13 mouse cellular contexts compared by ENCODE assay signal in the genomic region with DNA sequence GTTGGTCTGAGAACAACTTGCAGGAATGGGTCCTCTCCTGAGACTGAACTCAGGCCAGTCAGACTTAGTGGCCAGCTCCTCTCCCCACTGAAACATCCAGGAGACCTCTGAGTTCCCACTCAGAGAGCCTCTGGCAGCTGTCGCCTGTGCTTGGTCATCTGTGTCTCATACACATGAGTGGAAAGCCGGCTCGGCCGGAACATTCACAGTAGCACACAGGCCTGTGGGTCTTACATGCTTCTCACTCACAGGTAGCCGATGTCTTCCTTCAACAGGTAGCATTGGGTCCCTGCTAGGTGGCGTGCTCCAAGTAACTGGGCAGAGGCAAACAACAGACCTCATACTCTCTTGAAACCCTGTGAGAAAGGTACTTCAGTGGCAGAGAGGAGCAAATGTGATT. TPM values are rescaled to one million over a fixed set of nuclear protein-coding genes. Genes with fewer than 3 reads are reported as not detected.
DNase-seq lines count a peak whose midpoint lies in the region; ATAC-seq and TF ChIP-seq lines count a peak whose summit lies in the region.
"Had no signal": no experiment of that assay in that cellular context is flagged by ENCODE, and none has a peak within 500 bp of the region (broad histone marks: within the 10 kb centered on the region; RNA-seq: fewer than 3 reads in every experiment).

No protein-coding gene starts in this region.

- H3K9ac ChIP-seq in kidney, embryonic 15.5 days, result no peak overlapping the region
- H3K9ac ChIP-seq in embryonic facial prominence, embryonic 12.5 days, result no peak overlapping the region
- no peak overlapping the region for H3K9ac ChIP-seq in limb, embryonic 13.5 days
- H3K9ac ChIP-seq: forebrain, embryonic 15.5 days; neural tube, embryonic 12.5 days had no signal

- peaks cover 30% of the 10 kb centered on the region for H3K4me1 ChIP-seq in kidney, embryonic 15.5 days
- H3K4me1 ChIP-seq in embryonic facial prominence, embryonic 12.5 days, result peaks cover 34% of the 10 kb centered on the region
- H3K4me1 ChIP-seq in limb, embryonic 13.5 days, result peaks cover 30% of the 10 kb centered on the region

- peak overlapping the region; percentile 57 for H3K27ac ChIP-seq in gastrocnemius, adult 2 months
- peak overlapping the region; percentile 81 for H3K27ac ChIP-seq in kidney, embryonic 15.5 days
- peak overlapping the region; percentile 77 for H3K27ac ChIP-seq in embryonic facial prominence, embryonic 12.5 days
- peak overlapping the region; percentile 83 for H3K27ac ChIP-seq in limb, embryonic 13.5 days
- H3K27ac ChIP-seq: forebrain, embryonic 15.5 days; neural tube, embryonic 12.5 days had no signal

- H3K9me3 ChIP-seq in kidney, embryonic 15.5 days (replicated peaks), result no peaks in the 10 kb centered on the region
- H3K9me3 ChIP-seq in embryonic facial prominence, embryonic 12.5 days, result no peaks in the 10 kb centered on the region
- H3K9me3 ChIP-seq in limb, embryonic 13.5 days, result no peaks in the 10 kb centered on the region
- H3K9me3 ChIP-seq: forebrain, embryonic 15.5 days; neural tube, embryonic 12.5 days had no signal

- H3K4me2 ChIP-seq in kidney, embryonic 15.5 days, result no peak overlapping the region
- no peak overlapping the region for H3K4me2 ChIP-seq in embryonic facial prominence, embryonic 12.5 days (replicated peaks)
- peak overlapping the region; percentile 25; the same call in 1 of the 2 replicates for H3K4me2 ChIP-seq in limb, embryonic 13.5 days (replicated peaks)
- H3K4me2 ChIP-seq: forebrain, embryonic 15.5 days; neural tube, embryonic 12.5 days had no signal

- H3K27me3 ChIP-seq in kidney, embryonic 15.5 days, result no peaks in the 10 kb centered on the region
- H3K27me3 ChIP-seq in embryonic facial prominence, embryonic 12.5 days, result no peaks in the 10 kb centered on the region
- no peaks in the 10 kb centered on the region for H3K27me3 ChIP-seq in limb, embryonic 13.5 days
- H3K27me3 ChIP-seq: forebrain, embryonic 15.5 days; neural tube, embryonic 12.5 days had no signal

- no peak for DNase-seq in gastrocnemius, adult 2 months
- no peak for DNase-seq in gastrocnemius, postnatal 25 days
- no peak for DNase-seq in kidney, adult 8-10 months
- DNase-seq in left cerebral cortex, postnatal 4 days, result no peak
- DNase-seq in thymus, postnatal 4 days, result no peak
- DNase-seq: adrenal gland, adult 2 months; cerebellum, adult 9-10 months had no signal

- no peak overlapping the region for H3K4me3 ChIP-seq in gastrocnemius, adult 2 months
- no peak overlapping the region for H3K4me3 ChIP-seq in kidney, embryonic 15.5 days (replicated peaks)
- H3K4me3 ChIP-seq in embryonic facial prominence, embryonic 12.5 days, result no peak overlapping the region
- H3K4me3 ChIP-seq in limb, embryonic 13.5 days, result no peak overlapping the region
- H3K4me3 ChIP-seq: forebrain, embryonic 15.5 days; megakaryocyte, embryonic 14.5 days; neural tube, embryonic 12.5 days had no signal

- peak; percentile 34; the same call in 1 of the 2 replicates for ATAC-seq in kidney, embryonic 15.5 days (replicated peaks; ENCODE audit: low FRiP score)
- no peak for ATAC-seq in embryonic facial prominence, embryonic 12.5 days (ENCODE audit: insufficient number of reproducible peaks, insufficient read depth, low FRiP score, low TSS enrichment)
- ATAC-seq in limb, embryonic 13.5 days (ENCODE audit: low FRiP score, low read depth), result no peak
- ATAC-seq: forebrain, embryonic 15.5 days had no signal

- H3K36me3 ChIP-seq in kidney, embryonic 15.5 days, result peaks cover 38% of the 10 kb centered on the region
- no peaks in the 10 kb centered on the region for H3K36me3 ChIP-seq in embryonic facial prominence, embryonic 12.5 days
- H3K36me3 ChIP-seq in limb, embryonic 13.5 days, result peaks cover 10% of the 10 kb centered on the region
- H3K36me3 ChIP-seq: forebrain, embryonic 15.5 days; neural tube, embryonic 12.5 days had no signal

- 45% methylated on average over 6 of the region's 6 CpGs for WGBS in kidney, embryonic 15.5 days
- 82% methylated on average over 6 of the region's 6 CpGs for WGBS in embryonic facial prominence, embryonic 12.5 days
- WGBS in limb, embryonic 13.5 days, result 69% methylated on average over 6 of the region's 6 CpGs

- intact Hi-C loops in gastrocnemius, adult 2 months (cut with DNase I), result no loop called here
- intact Hi-C loops in left cerebral cortex, postnatal 4 days (cut with DNase I), result loop anchor here (5.0 kb wide), 1 partner anchor 294 kb away; no protein-coding TSS in a partner anchor

- no peak for TF ChIP-seq CTCF in gastrocnemius, adult 2 months (IDR thresholded peaks at IDR 0.05)

RNA-seq across cellular contexts. Expression of gene Ctdspl, which starts 35.2 kb away (rescaled TPM):
- total RNA-seq in gastrocnemius, adult 2 months (2021), result 1 to 10 TPM; 3.5 to 5.9 TPM
- 1 to 10 TPM; 5.5 to 8.6 TPM for total RNA-seq in gastrocnemius, postnatal 25 days (2021)
- 24.9 and 26.2 TPM in 2 replicates for polyA plus RNA-seq in kidney, embryonic 15.5 days (2015; fragmentation: Nextera tagmentation; extraction: Ambion mirVana)
- 16.0 and 16.8 TPM in 2 replicates for polyA plus RNA-seq in embryonic facial prominence, embryonic 12.5 days (2016; fragmentation: Nextera tagmentation; extraction: Ambion mirVana)
- 23.4 and 24.8 TPM in 2 replicates for polyA plus RNA-seq in limb, embryonic 13.5 days (2015; fragmentation: Nextera tagmentation; extraction: Ambion mirVana)
- 10 to 100 TPM; 18.3 to 19.6 TPM for total RNA-seq in left cerebral cortex, postnatal 4 days (2021)
